Mouse (Mus musculus) left cerebral cortex, postnatal 25 days (tissue): ENCODE results near the gene Psma3. TPM values are rescaled to one million over a fixed set of nuclear protein-coding genes. Genes with fewer than 3 reads are reported as not detected.
A peak's percentile ranks its signal among the peaks of the same experiment; 100 is the strongest.

Experiments used
- DNase-seq, 2 experiments: peaks; one replicate each; pipeline ENCODE4 v3.0.0; 2022; ENCODE audit warnings: low spot score in 2 of 2, mixed read lengths in 1 of 2
- intact Hi-C: fragments of 180-260 bp; cut with DNase I; formaldehyde crosslinking; loops from one replicate; pipeline ENCODE4 v1.15.1; 2025
- total RNA-seq, 2 experiments: library from RNA; stranded (reverse); gene quantifications; 2 replicates each; pipeline ENCODE4 v1.2.3; 2021

The Psma3 gene
- total RNA-seq, 2 experiments from 2014 or later, result 202 to 204 TPM

DNA sequence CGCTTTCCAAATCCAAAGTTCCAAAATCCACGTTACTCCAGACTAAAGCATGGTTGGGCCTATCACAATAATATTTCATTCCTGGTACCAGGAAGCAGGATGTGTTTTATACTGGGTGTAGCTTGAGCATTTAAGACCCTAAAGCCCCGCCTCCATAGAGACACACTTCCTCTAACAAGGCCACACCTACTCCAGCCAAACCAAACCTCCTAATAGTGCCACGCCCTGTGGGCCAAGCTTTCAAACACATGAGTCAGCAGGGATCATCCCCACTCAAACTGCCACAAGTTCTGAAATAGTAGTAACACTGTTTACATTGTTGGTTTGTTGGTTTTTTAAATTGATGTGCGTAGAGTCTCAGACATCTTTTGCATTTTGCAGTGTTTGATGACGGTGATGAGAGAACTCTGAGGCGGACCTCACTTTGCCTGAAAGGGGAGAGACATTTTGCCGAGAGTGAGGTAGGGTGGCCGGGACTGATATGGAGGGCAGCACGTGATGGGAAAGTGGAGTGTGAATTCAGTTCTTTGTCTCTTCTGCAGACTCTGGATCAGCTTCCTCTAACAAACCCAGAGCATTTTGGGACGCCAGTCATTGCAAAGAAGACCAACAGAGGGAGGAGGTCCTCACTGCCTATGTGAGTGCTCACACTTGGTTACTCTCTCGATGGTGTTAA lies 62.4 kb downstream of the Psma3 start:
- DNase-seq, result no peak
- intact Hi-C loops, result no loop called here

DNA sequence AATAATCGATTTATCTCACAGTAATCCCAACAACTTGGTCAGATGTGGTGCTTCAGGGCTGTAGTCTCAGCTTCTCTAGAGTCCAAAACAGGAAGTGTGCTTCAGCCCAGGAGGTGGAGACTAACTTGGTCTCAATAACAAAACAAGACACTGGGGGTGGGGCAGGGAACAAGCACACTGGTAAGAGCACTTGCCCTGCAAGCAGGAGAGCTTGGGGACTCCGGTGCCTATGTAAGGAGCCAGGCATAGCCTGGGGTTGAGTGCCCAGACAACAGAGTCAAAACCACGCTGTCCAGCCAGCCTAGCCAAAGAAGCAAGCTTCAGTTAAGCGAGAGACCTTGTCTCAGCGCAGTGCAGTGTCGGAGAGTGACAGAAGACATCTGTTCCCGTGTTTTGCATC lies 66.0 kb downstream of the Psma3 start:
- peak in 1 of 2 experiments; percentile 35 for DNase-seq
- intact Hi-C loops, result no loop called here

DNA sequence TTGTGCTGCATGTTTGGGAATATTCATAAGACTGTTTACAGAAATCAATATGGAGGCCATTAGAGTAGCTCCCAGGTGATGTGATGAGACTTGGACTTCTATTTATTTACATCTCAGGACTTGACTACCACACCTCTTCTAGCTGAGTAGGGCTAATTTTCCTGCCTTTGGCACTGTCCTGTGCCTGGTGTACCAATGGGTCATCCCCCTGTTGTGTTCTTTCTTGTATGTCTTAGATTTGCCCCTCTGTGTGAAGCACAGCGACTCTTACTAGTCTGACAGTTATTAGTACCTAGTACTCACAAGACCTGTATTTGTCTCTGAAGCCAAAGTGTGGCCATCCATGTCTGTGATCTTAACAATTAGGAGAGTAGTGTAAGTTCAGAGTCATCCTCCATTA lies 68.0 kb downstream of the Psma3 start:
- DNase-seq, result no peak

DNA sequence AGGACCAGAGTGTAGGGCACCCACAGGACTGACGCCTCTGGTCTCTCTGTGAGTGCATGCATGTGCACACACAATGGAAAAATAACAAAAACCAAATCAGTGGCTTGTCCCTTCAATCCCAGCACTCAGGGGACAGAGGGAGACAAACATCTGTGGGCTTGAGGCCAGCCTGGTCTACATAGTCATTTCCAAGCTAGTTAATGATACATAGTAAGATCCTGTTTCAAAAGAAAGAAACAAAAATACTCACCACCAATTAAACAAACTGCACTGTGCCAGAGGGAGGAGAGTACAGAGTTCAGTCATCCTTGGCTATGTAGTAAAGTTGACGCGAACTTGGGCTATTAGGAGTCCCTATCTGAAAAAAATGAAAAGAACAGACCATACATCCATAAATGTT lies 69.2 kb downstream of the Psma3 start:
- intact Hi-C loops, result no loop called here
- DNase-seq, result no peak

More for the DNA sequence above, 68.0 kb downstream of the Psma3 start:
- intact Hi-C loops, result no loop called here

DNA sequence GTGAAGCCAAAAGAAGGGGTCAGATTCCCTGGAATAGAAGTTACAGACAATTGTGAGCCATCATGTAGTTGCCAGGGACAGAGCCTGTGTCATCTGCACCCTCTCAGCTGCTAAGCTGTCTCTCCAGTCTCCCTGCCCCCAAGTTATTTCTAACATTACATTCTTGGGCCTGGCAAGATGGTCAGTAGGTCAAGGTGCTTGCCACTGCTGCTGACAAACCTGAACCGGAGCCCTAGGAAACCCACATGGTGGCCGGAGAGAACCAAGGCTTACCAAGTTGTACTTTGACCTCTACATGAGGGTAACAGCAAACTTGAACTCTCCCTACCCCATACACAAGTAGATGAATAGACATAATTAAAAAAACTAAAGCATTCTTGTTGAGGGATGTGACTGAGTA lies 70.1 kb downstream of the Psma3 start:
- intact Hi-C loops, result no loop called here
- no peak for DNase-seq

Other genes with a start within 250 kb of the Psma3 start
- 10 to 100 TPM; 34.9 to 40.8 TPM for gene Frmd6, start 149.1 kb upstream of the Psma3 start, total RNA-seq
- gene Actr10, start 36.8 kb upstream of the Psma3 start, total RNA-seq, result 100 to 1,000 TPM; 171 to 190 TPM
- 10 to 100 TPM; 37.0 to 37.1 TPM for gene Arid4a, start 41.4 kb downstream of the Psma3 start, total RNA-seq
- not detected for gene Tomm20l, start 136.8 kb downstream of the Psma3 start, total RNA-seq
- 10 to 100 TPM; 58.0 to 62.5 TPM for gene Timm9, start 162.1 kb downstream of the Psma3 start, total RNA-seq
- 1 to 10 TPM; 5.2 TPM for gene 2700049A03Rik, start 162.2 kb downstream of the Psma3 start, total RNA-seq